Mouse (Mus musculus): ENCODE results near the gene Col7a1.

DNA sequence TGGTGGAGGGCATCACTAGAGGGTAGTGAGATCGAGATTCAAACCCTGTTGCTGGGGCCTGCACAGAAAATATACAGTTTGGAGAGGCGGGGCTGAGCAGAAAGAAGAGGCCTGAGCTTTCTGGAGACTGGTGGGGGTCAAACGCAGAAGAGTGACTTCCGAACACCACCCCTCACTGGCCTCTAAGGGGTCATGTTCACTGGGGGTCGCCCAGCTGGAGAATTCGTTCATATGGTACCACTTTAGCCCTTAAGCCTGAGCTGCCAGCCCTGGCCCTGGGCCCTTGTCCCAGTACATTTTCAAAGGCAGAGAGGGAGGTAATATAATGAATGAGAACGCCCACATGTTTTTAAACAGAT, 37.1 kb downstream of the Col7a1 start:
- TF ChIP-seq MAX (IDR thresholded peaks at IDR 0.05; ENCODE audit: low read depth) = no peak
- no peak for TF ChIP-seq POLR2A (IDR thresholded peaks at IDR 0.05; ENCODE audit: insufficient read length, low read depth)
- no peak for TF ChIP-seq CEBPB (IDR thresholded peaks at IDR 0.05; ENCODE audit: insufficient read depth, poor library complexity, severe bottlenecking)
- no peak for TF ChIP-seq POLR2AphosphoS2 (IDR thresholded peaks at IDR 0.05; ENCODE audit: insufficient read length, low read depth)
- no peak for TF ChIP-seq MYOG (IDR thresholded peaks at IDR 0.05; ENCODE audit: control insufficient read depth in 1 of 3, insufficient read depth in 1 of 3, insufficient read length in 2 of 3, low read depth in 2 of 3)
- TF ChIP-seq TCF12 (IDR thresholded peaks at IDR 0.05; ENCODE audit: insufficient read depth, poor library complexity, severe bottlenecking) = no peak
- TF ChIP-seq USF1 (IDR thresholded peaks at IDR 0.05; ENCODE audit: low read depth) = no peak
- TF ChIP-seq MYOD1 (IDR thresholded peaks at IDR 0.05; ENCODE audit: control insufficient read depth in 1 of 3, insufficient read length in 2 of 3, low read depth in 2 of 3) = no peak
- TF ChIP-seq E2F4 (IDR thresholded peaks at IDR 0.05; ENCODE audit: insufficient read depth) = no peak
- no peak for TF ChIP-seq SRF (IDR thresholded peaks at IDR 0.05; ENCODE audit: control insufficient read depth, insufficient read length, low read depth)
- TF ChIP-seq TCF3 (IDR thresholded peaks at IDR 0.05; ENCODE audit: insufficient read length, low read depth) = no peak
